Mouse (Mus musculus) activated CD4-positive, CD25-positive, alpha-beta regulatory T cell, adult 4 months (primary cell): Measurements from ENCODE around the gene Wfikkn2. TPM values are rescaled to one million over a fixed set of nuclear protein-coding genes. Genes with fewer than 3 reads are reported as not detected.

Experiments used
- ATAC-seq: one replicate; pipeline ENCODE4 v1.8.0; 2017
- polyA plus RNA-seq, 2 experiments: library from polyadenylated mRNA; unstranded; fragments of 100-300 nt; shearing (Covaris generic); gene quantifications; one replicate each; pipeline ENCODE4 v1.2.1; 2017

Wfikkn2 gene
- polyA plus RNA-seq, 2 experiments from 2014 or later, result 0.65 to 1.0 TPM

- no peak for ATAC-seq
Measured at GRCm38 (mm10) chr11:94261585-94262370, 16.0 kb upstream of the Wfikkn2 start.

- peak; percentile 54 for ATAC-seq
Measured at GRCm38 (mm10) chr11:94259814-94260213, 14.0 kb upstream of the Wfikkn2 start.

- ATAC-seq, result no peak
Measured at GRCm38 (mm10) chr11:94257987-94258386, 12.2 kb upstream of the Wfikkn2 start.

- no peak for ATAC-seq
Measured at GRCm38 (mm10) chr11:94255733-94256132, 9.9 kb upstream of the Wfikkn2 start.

GRCm38 (mm10) chr11:94253691-94254090 lies 7.9 kb upstream of the Wfikkn2 start:
- no peak for ATAC-seq

GRCm38 (mm10) chr11:94253156-94253555 lies 7.4 kb upstream of the Wfikkn2 start:
- peak; percentile 19 for ATAC-seq

- ATAC-seq, result no peak
Measured at GRCm38 (mm10) chr11:94246789-94247061, 920 bp upstream of the Wfikkn2 start.

GRCm38 (mm10) chr11:94244385-94244784 lies 1.4 kb downstream of the Wfikkn2 start:
- no peak for ATAC-seq

- peak; percentile 83 for ATAC-seq
Measured at GRCm38 (mm10) chr11:94243422-94244180, 2.2 kb downstream of the Wfikkn2 start.

- ATAC-seq, result peak; percentile 46
Measured at GRCm38 (mm10) chr11:94242760-94243421, 2.9 kb downstream of the Wfikkn2 start.

- ATAC-seq, result no peak
Measured at GRCm38 (mm10) chr11:94239706-94240105, 6.1 kb downstream of the Wfikkn2 start.

- no peak for ATAC-seq
Measured at GRCm38 (mm10) chr11:94238786-94239185, 7.0 kb downstream of the Wfikkn2 start.

GRCm38 (mm10) chr11:94236074-94236473 lies 9.7 kb downstream of the Wfikkn2 start:
- peak; percentile 90 for ATAC-seq

- ATAC-seq, result no peak
Measured at GRCm38 (mm10) chr11:94234857-94235256, 10.9 kb downstream of the Wfikkn2 start.

GRCm38 (mm10) chr11:94234380-94234779 lies 11.4 kb downstream of the Wfikkn2 start:
- no peak for ATAC-seq

GRCm38 (mm10) chr11:94233405-94233804 lies 12.4 kb downstream of the Wfikkn2 start:
- no peak for ATAC-seq

GRCm38 (mm10) chr11:94231821-94232552 lies 13.8 kb downstream of the Wfikkn2 start:
- ATAC-seq, result no peak

- no peak for ATAC-seq
Measured at GRCm38 (mm10) chr11:94230244-94230643, 15.6 kb downstream of the Wfikkn2 start.

GRCm38 (mm10) chr11:94229207-94229960 lies 16.4 kb downstream of the Wfikkn2 start:
- ATAC-seq, result no peak

GRCm38 (mm10) chr11:94228416-94228815 lies 17.4 kb downstream of the Wfikkn2 start:
- no peak for ATAC-seq

- peak; percentile 36 for ATAC-seq
Measured at GRCm38 (mm10) chr11:94225985-94226384, 19.8 kb downstream of the Wfikkn2 start.

GRCm38 (mm10) chr11:94223531-94223930 lies 22.3 kb downstream of the Wfikkn2 start:
- no peak for ATAC-seq
